Mouse (Mus musculus): Measurements from ENCODE around the gene Anks1b. TPM values are rescaled to one million over a fixed set of nuclear protein-coding genes. Genes with fewer than 3 reads are reported as not detected.

Gene Anks1b
- total and polyA plus RNA-seq, 3 experiments, result not detected

GRCm38 (mm10) chr10:90831288-90831626, 957.9 kb downstream of the Anks1b start:
- DNase-seq (ENCODE audit: low read depth, low spot score), result no peak
- H3K36me3 ChIP-seq (ENCODE audit: control insufficient read depth in 1 of 2, insufficient read depth in 2 of 2, low read length in 2 of 2), result no peaks in the 10 kb centered on the region
- H3K27ac ChIP-seq (ENCODE audit: control insufficient read depth, low read depth, low read length), result no peak overlapping the region
- TF ChIP-seq CTCF (IDR thresholded peaks at IDR 0.05 in 2 of 3, conservative IDR thresholded peaks at IDR 0.05 in 1 of 3; ENCODE audit: control insufficient read depth in 1 of 3, insufficient read depth in 1 of 3, low read depth in 2 of 3, low read length in 3 of 3, poor library complexity in 1 of 3, severe bottlenecking in 1 of 3), result no peak
- no peak for TF ChIP-seq MAZ (IDR thresholded peaks at IDR 0.05; ENCODE audit: low read depth, low read length)
- no peak for TF ChIP-seq RCOR1 (IDR thresholded peaks at IDR 0.05; ENCODE audit: low read depth, low read length)
- no peaks in the 10 kb centered on the region for H3K79me2 ChIP-seq (ENCODE audit: control insufficient read depth, insufficient read depth, low read length, poor library complexity)
- no peak overlapping the region for H3K4me3 ChIP-seq (ENCODE audit: control insufficient read depth in 1 of 2, insufficient read depth in 1 of 2, low read depth in 2 of 2, low read length in 2 of 2)
- H3K9ac ChIP-seq (ENCODE audit: control insufficient read depth, low read depth, low read length, poor library complexity, severe bottlenecking), result no peak overlapping the region
- H3K9me3 ChIP-seq (replicated peaks; ENCODE audit: insufficient read depth, low read length), result no peaks in the 10 kb centered on the region
- no peaks in the 10 kb centered on the region for H3K27me3 ChIP-seq (ENCODE audit: control insufficient read depth in 1 of 2, insufficient read depth in 2 of 2, low read length in 2 of 2)
- H3K4me1 ChIP-seq (ENCODE audit: control insufficient read depth in 1 of 2, insufficient read depth in 2 of 2, low read length in 2 of 2), result no peaks in the 10 kb centered on the region

- Histone ChIP-seq H3K4me3 (ENCODE audit: control insufficient read depth in 1 of 2, insufficient read depth in 1 of 2, low read depth in 2 of 2, low read length in 2 of 2) (no peak overlapping the region), H3K79me2 (ENCODE audit: control insufficient read depth, insufficient read depth, low read length, poor library complexity) (no peaks in the 10 kb centered on the region), H3K9me3 (replicated peaks; ENCODE audit: insufficient read depth, low read length) (no peaks in the 10 kb centered on the region), H3K4me1 (ENCODE audit: control insufficient read depth in 1 of 2, insufficient read depth in 2 of 2, low read length in 2 of 2) (no peaks in the 10 kb centered on the region), H3K27me3 (ENCODE audit: control insufficient read depth in 1 of 2, insufficient read depth in 2 of 2, low read length in 2 of 2) (no peaks in the 10 kb centered on the region), H3K36me3 (ENCODE audit: control insufficient read depth in 1 of 2, insufficient read depth in 2 of 2, low read length in 2 of 2) (no peaks in the 10 kb centered on the region), H3K27ac (ENCODE audit: control insufficient read depth, low read depth, low read length) (no peak overlapping the region), H3K9ac (ENCODE audit: control insufficient read depth, low read depth, low read length, poor library complexity, severe bottlenecking) (no peak overlapping the region)
- no peak for TF ChIP-seq BHLHE40 (IDR thresholded peaks at IDR 0.05; ENCODE audit: borderline replicate concordance, low read depth, low read length)
- TF ChIP-seq ZNF384 (IDR thresholded peaks at IDR 0.05; ENCODE audit: low read depth, low read length), result no peak
- TF ChIP-seq MAZ (IDR thresholded peaks at IDR 0.05; ENCODE audit: low read depth, low read length), result no peak
- TF ChIP-seq MXI1 (IDR thresholded peaks at IDR 0.05; ENCODE audit: low read depth, low read length), result no peak
- no peak for TF ChIP-seq EP300 (IDR thresholded peaks at IDR 0.05; ENCODE audit: low read depth in 1 of 2, low read length in 2 of 2)
- TF ChIP-seq TBP (IDR thresholded peaks at IDR 0.05; ENCODE audit: low read depth, low read length), result no peak
- TF ChIP-seq GABPA (IDR thresholded peaks at IDR 0.05; ENCODE audit: low read depth, low read length), result no peak
- TF ChIP-seq E2F4 (IDR thresholded peaks at IDR 0.05; ENCODE audit: borderline replicate concordance, low read depth, low read length), result no peak
- no peak for DNase-seq (ENCODE audit: low read depth, low spot score)
These were observed 961.0 kb downstream of the Anks1b start for GRCm38 (mm10) chr10:90834306-90834705.

- H3K9ac ChIP-seq (ENCODE audit: control insufficient read depth, low read depth, low read length, poor library complexity, severe bottlenecking), result no peak overlapping the region
- DNase-seq (ENCODE audit: low read depth, low spot score), result no peak
- no peaks in the 10 kb centered on the region for H3K4me1 ChIP-seq (ENCODE audit: control insufficient read depth in 1 of 2, insufficient read depth in 2 of 2, low read length in 2 of 2)
- no peak overlapping the region for H3K27ac ChIP-seq (ENCODE audit: control insufficient read depth, low read depth, low read length)
- no peak overlapping the region for H3K4me3 ChIP-seq (ENCODE audit: control insufficient read depth in 1 of 2, insufficient read depth in 1 of 2, low read depth in 2 of 2, low read length in 2 of 2)
- H3K79me2 ChIP-seq (ENCODE audit: control insufficient read depth, insufficient read depth, low read length, poor library complexity), result no peaks in the 10 kb centered on the region
- H3K27me3 ChIP-seq (ENCODE audit: control insufficient read depth in 1 of 2, insufficient read depth in 2 of 2, low read length in 2 of 2), result no peaks in the 10 kb centered on the region
- no peaks in the 10 kb centered on the region for H3K36me3 ChIP-seq (ENCODE audit: control insufficient read depth in 1 of 2, insufficient read depth in 2 of 2, low read length in 2 of 2)
- TF ChIP-seq BHLHE40 (IDR thresholded peaks at IDR 0.05; ENCODE audit: borderline replicate concordance, low read depth, low read length) (no peak), CTCF (IDR thresholded peaks at IDR 0.05 in 2 of 3, conservative IDR thresholded peaks at IDR 0.05 in 1 of 3; ENCODE audit: control insufficient read depth in 1 of 3, insufficient read depth in 1 of 3, low read depth in 2 of 3, low read length in 3 of 3, poor library complexity in 1 of 3, severe bottlenecking in 1 of 3) (no peak), CHD2 (IDR thresholded peaks at IDR 0.05; ENCODE audit: low read length) (no peak), SIN3A (IDR thresholded peaks at IDR 0.05; ENCODE audit: low read length) (no peak), ZC3H11A (IDR thresholded peaks at IDR 0.05; ENCODE audit: low read depth, low read length) (no peak), ZKSCAN1 (IDR thresholded peaks at IDR 0.05; ENCODE audit: low read depth, low read length) (no peak), POLR2A (IDR thresholded peaks at IDR 0.05; ENCODE audit: control insufficient read depth in 1 of 2, insufficient read depth in 1 of 2, low read depth in 1 of 2, low read length in 2 of 2, poor library complexity in 1 of 2) (no peak), MYB (IDR thresholded peaks at IDR 0.05; ENCODE audit: low read depth, low read length) (no peak), TBP (IDR thresholded peaks at IDR 0.05; ENCODE audit: low read depth, low read length) (no peak), SMC3 (IDR thresholded peaks at IDR 0.05; ENCODE audit: low read depth, low read length) (no peak), POLR2AphosphoS5 (IDR thresholded peaks at IDR 0.05; ENCODE audit: borderline replicate concordance, low read depth, low read length) (no peak), HCFC1 (IDR thresholded peaks at IDR 0.05; ENCODE audit: low read depth, low read length) (no peak), NRF1 (IDR thresholded peaks at IDR 0.05; ENCODE audit: insufficient read depth, low read depth, low read length, poor library complexity, severe bottlenecking) (no peak), ZMIZ1 (IDR thresholded peaks at IDR 0.05; ENCODE audit: low read depth, low read length) (no peak), MYC (IDR thresholded peaks at IDR 0.05; ENCODE audit: low read depth, low read length) (no peak), MEF2A (IDR thresholded peaks at IDR 0.05; ENCODE audit: extremely low read depth, insufficient replicate concordance, low read depth, low read length, poor library complexity, severe bottlenecking) (no peak), RAD21 (IDR thresholded peaks at IDR 0.05; ENCODE audit: low read depth, low read length) (no peak), EP300 (IDR thresholded peaks at IDR 0.05; ENCODE audit: low read depth in 1 of 2, low read length in 2 of 2) (no peak)
- no peaks in the 10 kb centered on the region for H3K9me3 ChIP-seq (replicated peaks; ENCODE audit: insufficient read depth, low read length)
These were observed 961.9 kb downstream of the Anks1b start for GRCm38 (mm10) chr10:90835195-90835594.
